Mouse (Mus musculus) CD4-positive, CD25-positive, alpha-beta regulatory T cell, adult 9 weeks (primary cell): Measurements from ENCODE around the gene Armcx4. TPM values are rescaled to one million over a fixed set of nuclear protein-coding genes. Genes with fewer than 3 reads are reported as not detected.

ENCODE experiments used
- polyA plus RNA-seq: library from polyadenylated mRNA; unstranded; fragments of 100-300 nt; shearing (Covaris generic); gene quantifications from one replicate; pipeline ENCODE4 v1.2.1, GENCODE M21; 2017

The Armcx4 gene
- polyA plus RNA-seq = 0.97 TPM

GRCm38 (mm10) chrX:134686267-134686666 lies at the start of gene Armcx4:
TSS of gene Armcx4 (plus strand) at chrX:134686519.

GRCm38 (mm10) chrX:134717752-134718308 lies 31.5 kb downstream of the Armcx4 start, which contains the start of gene Armcx1:
TSS of gene Armcx1 (plus strand) at chrX:134717963.

Other genes with a start within 250 kb of the Armcx4 start
- not detected for gene Taf7l, start 210.0 kb upstream of the Armcx4 start, polyA plus RNA-seq
- 55.2 TPM for gene Timm8a1, start 144.7 kb upstream of the Armcx4 start, polyA plus RNA-seq
- 1.2 TPM for gene Btk, start 102.9 kb upstream of the Armcx4 start, polyA plus RNA-seq
- 399 TPM for gene Rpl36a, start 100.9 kb upstream of the Armcx4 start, polyA plus RNA-seq
- gene Gla, start 85.4 kb upstream of the Armcx4 start, polyA plus RNA-seq = 3.8 TPM
- gene Hnrnph2, start 85.3 kb upstream of the Armcx4 start, polyA plus RNA-seq = 131 TPM
- gene Armcx1, start 31.4 kb downstream of the Armcx4 start, polyA plus RNA-seq = 3.0 TPM
- gene Armcx6, start 64.9 kb downstream of the Armcx4 start, polyA plus RNA-seq = 2.3 TPM
- gene Armcx3, start 70.1 kb downstream of the Armcx4 start, polyA plus RNA-seq = 20.6 TPM
- gene Armcx2, start 122.7 kb downstream of the Armcx4 start, polyA plus RNA-seq = 13.1 TPM